Mouse (Mus musculus): ENCODE measurements around the gene Fbxo9. TPM values are rescaled to one million over a fixed set of nuclear protein-coding genes. Genes with fewer than 3 reads are reported as not detected.

Gene Fbxo9
- total RNA-seq, 2 experiments from 2014 or later, result 39.6 to 43.4 TPM

GRCm38 (mm10) chr9:78109656-78110055, 791 bp upstream of the Fbxo9 start:
- no peak for DNase-seq (ENCODE audit: low spot score)

GRCm38 (mm10) chr9:78107912-78108795, 711 bp downstream of the Fbxo9 start:
- DNase-seq (ENCODE audit: low spot score), result peak; percentile 85

- DNase-seq (ENCODE audit: low spot score), result no peak
Measured at GRCm38 (mm10) chr9:78107582-78107911, 1.3 kb downstream of the Fbxo9 start.

- no peak for DNase-seq (ENCODE audit: low spot score)
Measured at GRCm38 (mm10) chr9:78106821-78107220, 2.0 kb downstream of the Fbxo9 start.

- DNase-seq (ENCODE audit: low spot score), result no peak
Measured at GRCm38 (mm10) chr9:78105501-78105932, 3.3 kb downstream of the Fbxo9 start.

GRCm38 (mm10) chr9:78104973-78105372, 3.9 kb downstream of the Fbxo9 start:
- DNase-seq (ENCODE audit: low spot score), result no peak

GRCm38 (mm10) chr9:78103965-78104560, 4.8 kb downstream of the Fbxo9 start:
- no peak for DNase-seq (ENCODE audit: low spot score)

GRCm38 (mm10) chr9:78101431-78101830, 7.4 kb downstream of the Fbxo9 start:
- DNase-seq (ENCODE audit: low spot score), result no peak

- DNase-seq (ENCODE audit: low spot score), result no peak
Measured at GRCm38 (mm10) chr9:78100956-78101355, 7.9 kb downstream of the Fbxo9 start.

GRCm38 (mm10) chr9:78096376-78096775, 12.5 kb downstream of the Fbxo9 start:
- DNase-seq (ENCODE audit: low spot score), result no peak

GRCm38 (mm10) chr9:78095686-78096085, 13.2 kb downstream of the Fbxo9 start:
- DNase-seq (ENCODE audit: low spot score), result peak; percentile 45

GRCm38 (mm10) chr9:78090596-78090995, 18.3 kb downstream of the Fbxo9 start:
- DNase-seq (ENCODE audit: low spot score), result no peak

- no peak for DNase-seq (ENCODE audit: low spot score)
Measured at GRCm38 (mm10) chr9:78089906-78090305, 19.0 kb downstream of the Fbxo9 start.

GRCm38 (mm10) chr9:78088971-78089370, 19.9 kb downstream of the Fbxo9 start:
- DNase-seq (ENCODE audit: low spot score), result no peak

- peak; percentile 4 for DNase-seq (ENCODE audit: low spot score)
Measured at GRCm38 (mm10) chr9:78088521-78088920, 20.3 kb downstream of the Fbxo9 start.

GRCm38 (mm10) chr9:78087751-78088150, 21.1 kb downstream of the Fbxo9 start:
- DNase-seq (ENCODE audit: low spot score), result peak; percentile 5

GRCm38 (mm10) chr9:78085722-78086287, 23.1 kb downstream of the Fbxo9 start:
- DNase-seq (ENCODE audit: low spot score), result no peak

- DNase-seq (ENCODE audit: low spot score), result no peak
Measured at GRCm38 (mm10) chr9:78084341-78084740, 24.5 kb downstream of the Fbxo9 start.

- no peak for DNase-seq (ENCODE audit: low spot score)
Measured at GRCm38 (mm10) chr9:78081835-78082234, 27.0 kb downstream of the Fbxo9 start.

GRCm38 (mm10) chr9:78078240-78078639, 30.6 kb downstream of the Fbxo9 start:
- no peak for DNase-seq (ENCODE audit: low spot score)

- DNase-seq (ENCODE audit: low spot score), result no peak
Measured at GRCm38 (mm10) chr9:78075256-78075655, 33.6 kb downstream of the Fbxo9 start.

- DNase-seq (ENCODE audit: low spot score), result no peak
Measured at GRCm38 (mm10) chr9:78073713-78074340, 35.0 kb downstream of the Fbxo9 start.

All from gastrocnemius, adult 18-20 months (tissue).